Mouse (Mus musculus) layer of hippocampus, adult 11-12 months (tissue): ENCODE results near the gene Gap43.
"Not testable (repeated sequence)": the region's sequence is repeated elsewhere in the genome, so short reads cannot be mapped to it uniquely, and the experiment has no call there.

ENCODE experiments used
- DNase-seq: peaks from one replicate; pipeline ENCODE4 v3.0.0; 2022; ENCODE audit warnings: low spot score

Gene Gap43

GRCm38 (mm10) chr16:42340021-42340768, at the start of gene Gap43:
Gap43 (minus strand) TSS chr16:42340651.
- no peak for DNase-seq

DNA sequence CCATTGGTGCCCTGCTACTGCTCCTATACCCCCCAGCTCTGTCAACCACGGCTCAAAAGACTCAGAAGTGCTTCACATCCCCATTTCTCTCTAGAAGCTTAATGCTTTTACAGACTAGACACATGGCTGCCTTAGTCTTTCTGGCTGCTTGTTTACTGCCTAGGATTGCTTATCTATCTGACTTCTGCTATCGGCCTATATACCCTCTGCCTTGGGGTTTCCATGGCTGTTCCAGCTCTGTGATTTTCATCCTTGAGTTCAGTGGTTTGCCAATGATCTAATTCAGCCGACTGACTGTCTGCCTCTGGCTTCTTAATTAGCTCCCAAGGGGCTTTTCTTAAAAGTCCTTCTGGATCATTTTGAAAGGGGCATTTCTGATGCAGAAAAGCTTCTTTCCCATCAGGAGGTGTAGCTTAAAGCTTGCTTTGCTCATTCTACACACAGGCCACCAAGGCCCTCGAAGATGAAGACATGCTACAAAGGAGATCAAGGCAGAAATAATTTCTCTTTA, 40.9 kb upstream of the Gap43 start:
- DNase-seq: no peak

DNA sequence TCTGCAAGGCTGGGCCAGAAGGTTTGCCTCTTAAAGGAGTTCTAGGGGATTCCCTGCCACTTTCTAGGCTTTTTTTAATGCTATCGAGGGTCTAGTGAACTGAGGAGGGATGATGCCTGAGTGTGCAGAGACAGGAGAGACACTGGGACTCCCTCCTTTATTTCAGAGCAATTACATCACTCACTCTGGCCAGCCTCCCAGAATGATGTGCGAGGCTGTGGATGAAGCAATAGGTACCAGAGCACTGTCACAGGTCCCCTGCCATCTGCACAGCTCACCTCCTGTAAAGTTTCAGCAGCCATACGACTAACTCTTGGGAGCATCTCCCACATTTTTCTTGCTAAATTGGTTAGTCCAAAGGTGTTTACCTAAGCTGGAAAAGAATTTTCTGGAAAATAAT, 40.2 kb upstream of the Gap43 start:
- no peak for DNase-seq

- peak; percentile 17 for DNase-seq
Observed at GRCm38 (mm10) chr16:42370148-42370547, 29.7 kb upstream of the Gap43 start.

DNA sequence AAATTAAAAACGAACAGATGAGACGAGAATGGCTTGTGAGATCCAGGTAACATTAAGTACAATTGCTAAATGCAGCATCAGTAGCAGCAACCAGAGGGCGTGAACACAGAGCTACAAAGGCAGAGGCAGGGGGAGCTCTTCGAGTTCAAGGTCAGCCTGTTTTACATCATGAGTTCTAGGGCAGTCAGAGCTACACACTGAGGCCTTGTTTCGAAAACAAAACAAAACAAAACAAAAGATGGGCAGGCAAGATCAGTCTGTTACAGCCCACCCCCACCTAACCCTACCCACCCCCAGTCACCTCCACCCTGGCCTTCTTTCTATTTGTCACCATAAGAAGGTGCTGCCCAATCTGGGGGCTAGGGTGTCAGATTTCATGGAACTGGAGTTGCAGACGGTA, 28.9 kb upstream of the Gap43 start:
- no peak for DNase-seq

DNA sequence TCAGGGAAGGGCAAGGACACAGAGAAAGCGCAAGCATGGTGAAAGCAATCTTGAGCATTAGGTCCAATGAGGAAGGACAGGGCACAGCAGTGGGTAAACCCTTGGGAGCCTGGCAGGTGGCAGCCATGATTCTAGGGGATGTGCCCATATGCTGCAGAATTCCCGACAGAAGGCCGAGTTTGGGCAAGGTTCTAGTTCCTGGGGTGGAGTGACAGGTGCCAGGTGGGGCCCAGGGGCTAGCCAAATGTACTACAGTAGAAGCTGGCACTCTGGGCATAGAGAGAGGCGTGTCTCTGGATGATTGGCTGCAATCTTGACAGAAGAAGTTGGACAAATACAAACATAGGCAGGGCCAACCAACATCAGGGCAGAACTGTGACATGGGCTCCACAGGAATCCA, 19.6 kb upstream of the Gap43 start:
- DNase-seq: no peak

- DNase-seq: no peak
Observed at GRCm38 (mm10) chr16:42358058-42358457, 17.6 kb upstream of the Gap43 start.

GRCm38 (mm10) chr16:42350076-42350475, 9.6 kb upstream of the Gap43 start:
- DNase-seq: no peak

GRCm38 (mm10) chr16:42340865-42341264, 414 bp upstream of the Gap43 start:
- not testable (repeated sequence) for DNase-seq

DNA sequence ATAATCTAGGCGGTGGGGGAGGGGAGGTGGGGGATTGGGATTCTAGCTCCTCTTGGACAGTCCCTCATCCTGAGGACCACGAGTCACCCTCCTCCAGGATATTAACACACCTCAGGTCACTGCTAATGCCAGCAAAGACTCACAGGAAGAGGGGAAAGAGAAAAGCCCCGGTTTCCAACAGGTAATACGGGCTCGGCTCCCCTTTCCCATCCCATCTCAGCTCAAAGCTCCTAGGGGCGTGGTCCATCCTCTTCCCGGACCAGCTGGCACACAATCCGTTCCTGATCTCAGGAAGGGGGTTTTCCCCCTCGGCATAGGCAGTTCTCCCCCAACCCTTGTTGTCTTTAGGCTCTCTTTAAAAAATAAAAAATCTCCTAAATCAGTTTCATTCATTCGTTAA, 939 bp downstream of the Gap43 start:
- no peak for DNase-seq

GRCm38 (mm10) chr16:42338987-42339386, 1.5 kb downstream of the Gap43 start:
- DNase-seq: no peak

- peak; percentile 13 for DNase-seq
Observed at GRCm38 (mm10) chr16:42338342-42338741, 2.1 kb downstream of the Gap43 start.

GRCm38 (mm10) chr16:42337663-42338062, 2.8 kb downstream of the Gap43 start:
- no peak for DNase-seq

- DNase-seq: no peak
Observed at GRCm38 (mm10) chr16:42336610-42337009, 3.8 kb downstream of the Gap43 start.

DNA sequence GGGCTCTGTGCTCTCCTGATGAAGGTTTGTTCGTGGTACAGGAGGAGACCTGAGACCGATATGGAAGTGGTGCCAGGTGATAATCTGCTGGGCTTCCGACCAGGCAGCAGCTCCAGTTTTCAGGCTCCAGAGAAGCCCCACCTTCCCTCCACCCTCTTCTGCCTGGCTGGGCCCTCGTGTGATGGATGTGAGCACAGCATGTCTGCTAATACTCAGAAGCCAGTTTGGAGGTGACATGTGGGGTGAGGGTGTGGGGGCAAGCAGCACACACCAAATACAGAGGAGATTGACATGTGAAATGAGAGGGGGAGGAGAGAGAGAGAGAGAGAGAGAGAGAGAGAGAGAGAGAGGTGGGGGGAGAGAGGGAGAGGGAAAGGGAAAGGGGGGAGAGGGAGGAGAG, 8.1 kb downstream of the Gap43 start:
- DNase-seq: no peak

DNA sequence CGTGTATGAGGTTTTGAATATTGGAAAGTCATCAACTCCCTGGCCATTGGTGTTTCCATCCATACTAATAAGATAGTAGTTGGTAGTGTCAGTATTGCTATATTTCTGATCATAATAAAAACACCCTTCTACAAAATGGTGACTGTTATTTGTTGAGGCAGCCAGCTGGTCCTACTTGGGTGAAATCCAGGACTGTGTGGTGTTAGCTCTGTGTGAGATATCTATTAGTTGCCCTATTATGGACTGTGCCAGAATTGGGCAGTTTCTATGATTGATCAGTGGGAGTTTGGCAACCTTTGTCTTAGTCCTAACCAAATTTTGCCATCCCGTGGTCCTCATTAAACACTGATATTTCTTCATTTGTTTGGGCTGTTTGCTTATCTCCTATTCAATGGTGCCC, 14.3 kb downstream of the Gap43 start:
- DNase-seq: no peak

DNA sequence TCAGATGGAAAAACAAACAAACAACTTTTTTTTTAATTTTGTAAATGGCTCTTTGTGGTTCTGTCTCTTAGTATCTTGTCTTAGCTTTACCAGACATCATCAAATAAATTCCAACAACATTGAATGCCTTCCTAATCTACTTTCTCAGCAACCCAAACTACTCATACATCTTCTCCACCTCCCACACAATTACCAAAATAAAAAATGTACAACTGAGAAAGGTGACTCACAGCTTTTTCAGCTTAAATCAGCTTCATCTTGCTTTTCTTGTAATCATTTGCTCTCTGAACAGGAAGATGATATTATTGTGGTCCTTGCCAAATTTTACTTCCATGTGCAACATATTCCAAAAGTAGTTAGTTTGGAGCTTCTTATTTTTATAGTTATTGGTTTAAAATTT, 14.9 kb downstream of the Gap43 start:
- no peak for DNase-seq

DNA sequence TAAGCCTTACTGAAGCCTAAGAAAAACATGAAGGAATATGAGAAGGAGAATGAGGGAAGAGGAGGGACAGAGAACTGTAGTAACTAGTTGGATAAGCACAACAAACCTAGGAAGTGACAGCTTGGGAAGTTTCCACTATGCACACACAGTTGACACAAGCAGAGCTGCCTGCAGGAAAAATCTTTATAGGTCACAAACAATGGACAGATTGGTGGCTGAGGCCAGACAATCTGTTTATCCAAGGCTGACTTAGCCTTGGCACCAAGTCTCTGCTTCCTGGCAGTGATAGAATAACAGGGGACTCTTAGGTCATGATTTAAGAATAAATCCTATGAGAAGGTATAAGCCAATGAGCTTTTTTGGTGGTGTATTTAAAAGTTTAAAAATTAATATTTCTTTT, 20.6 kb downstream of the Gap43 start:
- DNase-seq: no peak

DNA sequence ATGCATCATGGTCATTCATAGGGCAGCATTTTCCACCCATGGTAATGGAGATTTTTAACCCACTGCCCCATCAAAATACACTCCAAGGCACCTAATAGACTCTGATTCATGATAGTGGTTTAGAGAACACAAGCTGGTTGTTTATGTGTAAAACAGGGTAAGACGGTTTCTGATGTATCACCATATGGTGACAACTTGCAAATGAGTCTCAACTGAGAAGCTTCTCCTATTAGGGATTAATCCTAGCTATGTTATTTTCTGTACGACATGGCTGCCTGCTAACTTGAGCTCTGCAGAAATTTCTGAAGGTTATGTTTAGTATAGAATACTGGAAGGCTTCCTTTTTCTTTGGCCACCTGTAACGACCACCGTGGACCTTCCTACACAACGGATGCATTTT, 21.1 kb downstream of the Gap43 start:
- DNase-seq: no peak

DNA sequence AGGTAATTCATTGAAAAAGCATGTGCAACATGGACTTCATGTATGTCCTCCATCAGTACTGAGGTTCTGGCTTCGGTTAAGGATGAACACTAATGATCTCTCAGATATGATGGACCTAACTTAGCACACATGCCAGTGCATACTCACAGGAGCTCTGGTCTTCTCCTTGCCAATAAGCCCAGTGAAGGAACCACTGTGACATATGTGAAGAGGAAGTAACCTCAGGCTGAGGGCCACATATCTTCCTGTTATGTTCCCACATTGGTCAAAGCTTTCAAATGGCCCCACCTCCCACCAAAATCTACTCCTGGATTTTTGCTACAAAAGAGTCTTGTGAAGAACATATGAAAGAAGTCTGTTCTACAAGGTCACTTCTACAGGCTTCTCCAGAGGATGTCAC, 28.3 kb downstream of the Gap43 start:
- DNase-seq: no peak

GRCm38 (mm10) chr16:42308761-42309160, 31.7 kb downstream of the Gap43 start:
- DNase-seq: no peak

GRCm38 (mm10) chr16:42305934-42306701, 34.3 kb downstream of the Gap43 start:
- no peak for DNase-seq

DNA sequence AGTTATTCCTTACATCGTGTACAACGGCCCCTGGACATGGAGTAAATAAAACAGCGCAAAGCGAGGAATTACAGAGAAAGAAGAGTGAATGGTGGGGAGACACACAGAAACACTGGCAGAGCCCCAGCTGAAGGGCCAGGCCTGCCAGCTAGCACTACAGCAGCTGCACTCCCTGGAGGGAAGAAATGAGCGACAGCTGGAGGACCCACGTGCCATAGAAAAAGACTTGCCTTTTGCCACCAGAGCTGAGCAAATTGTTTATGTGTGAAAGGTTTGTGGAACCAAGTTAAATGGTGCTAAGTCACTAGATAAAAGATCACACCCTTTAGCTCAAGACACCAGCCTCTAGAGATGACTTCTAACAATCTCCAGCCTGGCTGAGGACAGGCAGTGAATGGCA, 37.0 kb downstream of the Gap43 start:
- DNase-seq: peak; percentile 28
